Mouse (Mus musculus): ENCODE data around the gene Trak1.

The Trak1 gene

GRCm38 (mm10) chr9:121395812-121396211 lies 98.5 kb downstream of the Trak1 start:
- no peak for DNase-seq (ENCODE audit: low spot score in 2 of 2)

- DNase-seq (ENCODE audit: low spot score in 2 of 2), result no peak
These were observed 100.9 kb downstream of the Trak1 start for GRCm38 (mm10) chr9:121398100-121398760.

GRCm38 (mm10) chr9:121398761-121399160 lies 101.5 kb downstream of the Trak1 start:
- DNase-seq (ENCODE audit: low spot score in 2 of 2), result peak; percentile 74 to 75

GRCm38 (mm10) chr9:121400608-121401007 lies 103.3 kb downstream of the Trak1 start:
- DNase-seq (ENCODE audit: low spot score in 2 of 2), result peak in 1 of 2 experiments; percentile 43

- peak; percentile 87 to 91 for DNase-seq (ENCODE audit: low spot score in 2 of 2)
These were observed 105.9 kb downstream of the Trak1 start for GRCm38 (mm10) chr9:121403157-121403671.

GRCm38 (mm10) chr9:121403699-121404098 lies 106.4 kb downstream of the Trak1 start:
- DNase-seq (ENCODE audit: low spot score in 2 of 2), result no peak

GRCm38 (mm10) chr9:121405088-121405681 lies 107.9 kb downstream of the Trak1 start:
- DNase-seq (ENCODE audit: low spot score in 2 of 2), result no peak

- no peak for DNase-seq (ENCODE audit: low spot score in 2 of 2)
These were observed 108.5 kb downstream of the Trak1 start for GRCm38 (mm10) chr9:121405792-121406191.

GRCm38 (mm10) chr9:121414237-121414636 lies 116.9 kb downstream of the Trak1 start:
- peak; percentile 41 to 43 for DNase-seq (ENCODE audit: low spot score in 2 of 2)

- DNase-seq (ENCODE audit: low spot score in 2 of 2), result no peak
These were observed 118.4 kb downstream of the Trak1 start for GRCm38 (mm10) chr9:121415626-121416241.

GRCm38 (mm10) chr9:121416460-121416859 lies 119.2 kb downstream of the Trak1 start:
- no peak for DNase-seq (ENCODE audit: low spot score in 2 of 2)

GRCm38 (mm10) chr9:121416872-121417637 lies 119.8 kb downstream of the Trak1 start:
- DNase-seq (ENCODE audit: low spot score in 2 of 2), result peak; percentile 41 to 49

GRCm38 (mm10) chr9:121419011-121419410 lies 121.7 kb downstream of the Trak1 start:
- DNase-seq (ENCODE audit: low spot score in 2 of 2), result no peak

GRCm38 (mm10) chr9:121419573-121419972 lies 122.3 kb downstream of the Trak1 start:
- no peak for DNase-seq (ENCODE audit: low spot score in 2 of 2)

- no peak for DNase-seq (ENCODE audit: low spot score in 2 of 2)
These were observed 123.5 kb downstream of the Trak1 start for GRCm38 (mm10) chr9:121420817-121421216.

GRCm38 (mm10) chr9:121422402-121422801 lies 125.1 kb downstream of the Trak1 start:
- DNase-seq (ENCODE audit: low spot score in 2 of 2), result no peak

GRCm38 (mm10) chr9:121423621-121424020 lies 126.3 kb downstream of the Trak1 start:
- no peak for DNase-seq (ENCODE audit: low spot score in 2 of 2)

GRCm38 (mm10) chr9:121424281-121425164 lies 127.2 kb downstream of the Trak1 start:
- no peak for DNase-seq (ENCODE audit: low spot score in 2 of 2)

GRCm38 (mm10) chr9:121426451-121426850 lies 129.1 kb downstream of the Trak1 start:
- no peak for DNase-seq (ENCODE audit: low spot score in 2 of 2)

GRCm38 (mm10) chr9:121426902-121427301 lies 129.6 kb downstream of the Trak1 start:
- no peak for DNase-seq (ENCODE audit: low spot score in 2 of 2)

GRCm38 (mm10) chr9:121429592-121429991 lies 132.3 kb downstream of the Trak1 start:
- DNase-seq (ENCODE audit: low spot score in 2 of 2), result no peak

Measured in frontal cortex, postnatal 36 days (tissue).